Mouse (Mus musculus) hindbrain, embryonic 13.5 days (tissue): Measurements from ENCODE around the gene Ak8. TPM values are rescaled to one million over a fixed set of nuclear protein-coding genes. Genes with fewer than 3 reads are reported as not detected.

Experiments
- ATAC-seq: fragments of 200-750 bp; cut with Nextera tagmentation; 2 replicates; pipeline ENCODE4 v1.8.0; 2017; ENCODE audit warnings: moderate TSS enrichment; ENCODE audit not compliant: low FRiP score
- H3K27ac ChIP-seq: fragments of 300-500 bp; sonication (generic); 2 replicates; pipeline ENCODE4 v1.5.1; 2015; ENCODE audit warnings: inconsistent platforms, mild to moderate bottlenecking, moderate library complexity
- H3K27me3 ChIP-seq: fragments of 300-500 bp; sonication (generic); 2 replicates; pipeline ENCODE4 v1.6.1; 2015; ENCODE audit warnings: mild to moderate bottlenecking, inconsistent platforms
- H3K36me3 ChIP-seq: fragments of 300-500 bp; sonication (generic); 2 replicates; pipeline ENCODE4 v1.6.1; 2015; ENCODE audit warnings: mild to moderate bottlenecking, inconsistent platforms
- H3K4me1 ChIP-seq: fragments of 300-500 bp; sonication (generic); replicated peaks from 2 replicates; pipeline ENCODE4 v1.6.1; 2015; ENCODE audit warnings: inconsistent platforms
- H3K4me2 ChIP-seq: fragments of 300-500 bp; sonication (generic); 2 replicates; pipeline ENCODE4 v1.6.1; 2015; ENCODE audit warnings: inconsistent platforms, mild to moderate bottlenecking, moderate library complexity
- H3K4me3 ChIP-seq: fragments of 300-500 bp; sonication (generic); 2 replicates; pipeline ENCODE4 v1.5.1; 2015; ENCODE audit warnings: mild to moderate bottlenecking, inconsistent platforms
- H3K9ac ChIP-seq: fragments of 300-500 bp; sonication (generic); 2 replicates; pipeline ENCODE4 v1.6.1; 2015; ENCODE audit warnings: mild to moderate bottlenecking, inconsistent platforms
- H3K9me3 ChIP-seq: fragments of 300-500 bp; sonication (generic); 2 replicates; pipeline ENCODE4 v1.6.1; 2016; ENCODE audit warnings: inconsistent platforms
- WGBS: fragments of 180-500 bp; shearing (Covaris S2); methylation state at CpG from one replicate; pipeline ENCODE4 v1.1.7; 2015; 5-methylcytosine and 5-hydroxymethylcytosine counted together
- polyA plus RNA-seq: library from polyadenylated mRNA; unstranded; fragments of >200 nt; fragmentation: Nextera tagmentation; extraction: Ambion mirVana; gene quantifications from 2 replicates; pipeline ENCODE4 v1.2.1, GENCODE M21; 2015

Ak8 gene
- polyA plus RNA-seq, 1 experiment from 2014 or later, result 2.3 TPM

DNA sequence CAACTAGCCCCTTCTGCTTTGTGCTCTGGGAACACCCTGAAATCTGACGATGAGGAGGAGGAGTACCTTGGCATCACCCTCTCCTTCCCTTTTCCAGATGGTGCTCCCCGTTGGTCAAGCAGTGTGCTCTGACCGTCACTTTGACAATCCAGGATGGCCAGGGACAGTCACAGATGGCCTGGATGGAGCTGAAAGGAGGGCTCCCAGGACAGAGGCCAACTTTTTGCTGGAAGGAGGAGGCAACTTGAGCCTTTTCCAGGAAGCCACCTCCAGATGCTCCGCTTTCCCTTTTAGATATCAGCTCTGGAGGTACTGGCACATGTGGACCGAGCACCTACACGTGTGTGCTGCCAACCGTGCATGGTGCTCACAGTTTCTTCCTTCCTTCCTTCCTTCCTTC lies 103.4 kb downstream of the Ak8 start:
- Histone ChIP-seq H3K4me3 (no peak overlapping the region), H3K9ac (no peak overlapping the region), H3K4me2 (no peak overlapping the region), H3K27me3 (peaks cover 8% of the 10 kb centered on the region; the same call in 1 of the 2 replicates), H3K27ac (no peak overlapping the region), H3K9me3 (no peaks in the 10 kb centered on the region), H3K36me3 (no peaks in the 10 kb centered on the region), H3K4me1 (peaks cover 3% of the 10 kb centered on the region)
- 92% methylated on average over 7 of the region's 7 CpGs for WGBS
- ATAC-seq, result no peak

DNA sequence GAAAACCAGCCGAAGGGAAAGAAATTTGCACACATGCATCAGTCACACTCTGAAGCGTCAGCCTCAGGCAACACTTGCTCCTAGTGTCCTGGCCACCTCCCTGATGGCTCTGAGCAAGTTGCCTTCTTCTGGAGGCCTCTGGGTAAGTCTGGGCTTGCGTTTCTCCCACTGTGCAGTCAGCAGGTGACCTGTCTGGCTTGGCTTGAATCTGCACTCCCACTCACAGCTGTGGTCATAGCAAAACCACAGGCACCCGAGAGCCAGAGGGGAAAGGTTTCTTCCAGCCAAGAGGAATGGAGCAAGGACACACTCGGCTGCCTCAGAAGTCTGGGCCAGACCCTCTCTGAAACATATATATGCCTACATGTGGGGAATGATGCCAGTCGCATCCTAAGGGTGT lies 108.9 kb downstream of the Ak8 start:
- Histone ChIP-seq H3K9me3 (no peaks in the 10 kb centered on the region), H3K4me3 (no peak overlapping the region), H3K27me3 (peaks cover 13% of the 10 kb centered on the region; the same call in 1 of the 2 replicates), H3K9ac (no peak overlapping the region), H3K36me3 (no peaks in the 10 kb centered on the region), H3K4me1 (no peaks in the 10 kb centered on the region), H3K27ac (no peak overlapping the region), H3K4me2 (no peak overlapping the region)
- ATAC-seq, result no peak
- 74% methylated on average over 6 of the region's 6 CpGs for WGBS

DNA sequence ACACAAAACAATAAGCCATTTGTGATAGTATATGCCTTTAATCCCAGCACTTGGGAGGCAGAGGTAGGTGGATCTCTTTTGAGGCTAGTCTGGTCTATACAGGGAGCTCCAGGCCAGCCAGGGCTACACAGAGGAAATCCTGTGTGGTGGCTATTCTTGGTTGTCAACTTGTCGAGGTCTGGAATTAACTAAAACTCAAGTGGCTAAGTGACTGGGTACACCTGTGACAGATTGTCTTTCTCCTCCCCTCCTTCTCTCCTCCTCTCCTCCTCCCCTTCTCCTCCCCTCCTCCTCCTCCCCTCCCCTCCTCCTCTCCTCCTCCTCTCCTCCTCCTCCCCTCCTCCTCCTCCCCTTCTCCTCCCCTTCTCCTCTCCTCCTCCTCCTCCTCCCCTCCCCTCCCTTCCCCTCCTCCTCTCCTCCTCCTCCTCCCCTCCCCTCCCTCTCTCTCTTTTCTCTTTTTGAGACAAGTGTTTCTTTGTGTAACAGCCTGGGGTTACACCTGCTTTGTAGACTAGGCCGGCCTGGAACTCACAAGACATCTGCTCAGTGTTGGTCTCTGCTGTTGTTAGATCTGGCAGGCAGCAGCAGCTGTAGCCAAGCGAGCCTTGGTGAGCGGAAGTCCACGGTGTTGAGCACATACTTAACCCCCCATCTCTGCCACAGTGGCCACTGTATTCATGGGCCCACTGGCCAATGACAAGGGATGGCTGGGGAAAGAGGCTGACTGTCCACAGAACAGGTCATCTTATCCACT lies 110.5 kb downstream of the Ak8 start:
- H3K9ac ChIP-seq, result no peak overlapping the region
- ATAC-seq, result no peak

DNA sequence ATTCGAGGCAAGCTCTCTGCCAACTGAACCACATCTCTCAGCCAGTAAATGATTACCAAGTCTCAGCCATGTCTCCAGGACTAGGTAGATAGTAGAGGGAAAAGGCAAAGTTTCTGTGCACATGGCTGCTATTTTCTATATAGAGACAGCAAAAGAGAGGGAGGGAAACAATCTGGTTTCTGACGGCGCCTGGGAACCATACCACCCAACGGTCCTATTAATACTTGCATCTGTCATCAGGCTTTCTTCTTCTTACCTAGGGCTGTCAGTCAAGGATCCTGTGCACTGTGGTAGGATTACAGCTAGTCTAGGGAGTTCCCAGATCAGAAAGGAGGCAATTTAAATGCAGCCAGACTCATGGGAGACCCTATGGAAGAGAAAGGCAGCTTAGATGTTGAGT lies 118.9 kb downstream of the Ak8 start:
- WGBS, result 87% methylated on average over 4 of the region's 4 CpGs
- Histone ChIP-seq H3K27me3 (no peaks in the 10 kb centered on the region), H3K9me3 (no peaks in the 10 kb centered on the region), H3K27ac (no peak overlapping the region), H3K4me1 (no peaks in the 10 kb centered on the region), H3K4me3 (no peak overlapping the region), H3K9ac (no peak overlapping the region), H3K36me3 (peaks cover 16% of the 10 kb centered on the region), H3K4me2 (no peak overlapping the region)
- no peak for ATAC-seq

More for the DNA sequence above, 110.5 kb downstream of the Ak8 start:
- no peak overlapping the region for H3K4me2 ChIP-seq
- peaks cover 13% of the 10 kb centered on the region; the same call in 1 of the 2 replicates for H3K27me3 ChIP-seq
- no peak overlapping the region for H3K27ac ChIP-seq
- no peaks in the 10 kb centered on the region for H3K36me3 ChIP-seq
- 42% methylated on average over 5 of the region's 5 CpGs for WGBS
- no peaks in the 10 kb centered on the region for H3K9me3 ChIP-seq
- H3K4me3 ChIP-seq, result no peak overlapping the region
- H3K4me1 ChIP-seq, result no peaks in the 10 kb centered on the region

DNA sequence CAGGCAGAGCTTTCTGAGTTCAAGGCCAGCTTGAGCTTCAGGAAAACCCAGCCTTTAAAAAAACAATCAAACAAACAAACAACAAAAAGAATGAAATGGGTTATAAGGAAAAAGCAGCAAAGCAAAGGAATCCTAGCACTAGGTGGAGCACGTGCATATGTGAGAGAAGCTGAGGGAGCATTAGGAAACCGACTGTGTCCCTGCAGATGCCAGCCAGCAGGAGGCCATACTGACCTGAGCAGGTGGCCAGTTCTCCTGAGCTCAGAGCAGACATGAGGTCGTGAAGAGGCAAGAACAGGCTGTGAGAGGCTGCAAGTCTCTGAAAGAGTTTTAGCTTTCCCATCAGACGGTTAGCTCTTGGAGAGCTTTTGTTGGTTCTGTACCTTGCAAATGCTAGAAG lies 129.3 kb downstream of the Ak8 start:
- H3K27ac ChIP-seq, result no peak overlapping the region
- 42% methylated on average over 4 of the region's 4 CpGs for WGBS
- no peak overlapping the region for H3K4me2 ChIP-seq
- H3K4me1 ChIP-seq, result no peaks in the 10 kb centered on the region
- no peaks in the 10 kb centered on the region for H3K9me3 ChIP-seq
- H3K27me3 ChIP-seq, result no peaks in the 10 kb centered on the region
- peaks cover 93% of the 10 kb centered on the region for H3K36me3 ChIP-seq
- H3K4me3 ChIP-seq, result no peak overlapping the region
- ATAC-seq, result no peak
- no peak overlapping the region for H3K9ac ChIP-seq

DNA sequence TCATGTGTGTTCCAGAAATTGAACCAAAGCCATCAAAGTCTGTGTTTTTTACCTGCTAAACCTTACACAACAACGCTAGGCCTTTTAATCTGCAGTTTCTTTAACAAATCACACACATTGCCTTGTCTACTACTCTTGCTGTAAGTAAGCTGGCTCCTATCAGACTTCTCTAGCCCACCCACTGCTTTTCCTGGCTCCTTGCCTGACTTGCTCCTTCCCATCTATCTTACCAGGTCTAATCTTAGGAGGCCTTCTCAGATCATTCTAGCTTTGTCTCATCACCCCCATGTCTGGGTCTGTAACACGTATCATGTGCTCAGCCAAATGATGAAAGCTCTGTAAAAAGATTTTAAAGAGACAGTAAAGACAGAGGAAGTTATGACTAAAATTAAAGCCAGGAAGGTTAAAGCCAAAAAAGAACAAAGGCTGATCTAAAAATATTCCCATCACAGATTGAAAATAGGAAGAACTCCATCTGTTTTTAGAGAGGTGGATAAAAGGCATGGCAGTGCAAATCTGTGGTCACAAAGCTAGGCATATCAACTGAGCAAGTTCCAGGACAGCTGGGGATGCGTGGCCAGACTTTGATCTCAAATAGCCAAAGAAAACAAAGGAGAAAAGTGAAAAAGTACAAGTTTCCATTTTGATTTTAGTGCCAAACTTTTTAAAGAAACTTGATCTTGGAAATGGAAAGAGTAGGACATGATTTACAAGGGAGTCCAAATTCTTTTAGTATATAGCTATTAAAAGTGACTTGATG lies 136.4 kb downstream of the Ak8 start:
- no peak overlapping the region for H3K27ac ChIP-seq
- H3K9me3 ChIP-seq, result no peaks in the 10 kb centered on the region
- H3K4me1 ChIP-seq, result peaks cover 41% of the 10 kb centered on the region
- ATAC-seq, result no peak
- H3K36me3 ChIP-seq, result peaks cover 35% of the 10 kb centered on the region
- H3K9ac ChIP-seq, result no peak overlapping the region; the same call in 1 of the 2 replicates
- no peak overlapping the region for H3K4me3 ChIP-seq
- 79% methylated on average over 3 of the region's 3 CpGs for WGBS
- H3K27me3 ChIP-seq, result no peaks in the 10 kb centered on the region
- H3K4me2 ChIP-seq, result no peak overlapping the region

DNA sequence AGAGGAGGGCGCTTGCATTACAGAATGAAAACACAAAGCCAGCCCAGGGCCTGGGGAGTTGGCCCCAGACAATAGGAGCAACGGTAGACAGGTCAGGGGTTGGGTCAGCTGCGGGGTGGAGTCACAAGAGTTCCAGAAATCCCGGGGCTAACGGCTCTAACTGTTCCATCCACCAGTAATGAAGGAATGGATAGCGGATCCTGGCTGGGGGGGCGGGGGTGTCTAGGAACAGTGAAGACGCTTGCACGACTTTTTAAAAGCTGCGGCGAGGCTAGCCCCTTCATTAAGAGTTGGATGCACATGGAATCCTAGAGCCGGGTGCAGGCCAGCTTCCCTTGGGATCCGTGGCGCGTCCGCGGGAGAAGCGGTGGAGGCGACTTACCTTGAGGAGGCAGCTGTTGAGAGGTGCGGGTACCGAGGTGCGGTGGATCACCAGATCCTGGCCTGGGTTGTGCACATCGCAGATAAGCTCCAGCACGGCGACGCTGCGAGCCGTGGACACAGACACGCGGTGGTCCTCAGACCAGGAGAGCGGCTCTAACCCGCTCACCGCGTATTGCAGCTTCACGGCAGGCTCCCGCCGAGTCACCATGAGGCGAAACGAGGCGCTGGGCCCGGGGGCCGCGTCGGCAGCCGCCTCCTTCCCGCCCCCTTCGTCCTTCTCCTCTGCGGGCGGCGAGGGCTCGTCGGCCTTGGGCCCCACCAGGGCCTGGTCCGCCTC lies 139.7 kb downstream of the Ak8 start:
- peak overlapping the region; percentile 91 for H3K27ac ChIP-seq
- H3K4me2 ChIP-seq, result peak overlapping the region; percentile 100
- no peaks in the 10 kb centered on the region for H3K27me3 ChIP-seq
- peak overlapping the region; percentile 97 for H3K4me3 ChIP-seq
- H3K9me3 ChIP-seq, result no peaks in the 10 kb centered on the region
- peak overlapping the region; percentile 95 for H3K9ac ChIP-seq
- peak; percentile 69 for ATAC-seq
- peaks cover 64% of the 10 kb centered on the region for H3K4me1 ChIP-seq
- peaks cover 6% of the 10 kb centered on the region for H3K36me3 ChIP-seq
- under 1% methylated on average over 52 of the region's 53 CpGs for WGBS

DNA sequence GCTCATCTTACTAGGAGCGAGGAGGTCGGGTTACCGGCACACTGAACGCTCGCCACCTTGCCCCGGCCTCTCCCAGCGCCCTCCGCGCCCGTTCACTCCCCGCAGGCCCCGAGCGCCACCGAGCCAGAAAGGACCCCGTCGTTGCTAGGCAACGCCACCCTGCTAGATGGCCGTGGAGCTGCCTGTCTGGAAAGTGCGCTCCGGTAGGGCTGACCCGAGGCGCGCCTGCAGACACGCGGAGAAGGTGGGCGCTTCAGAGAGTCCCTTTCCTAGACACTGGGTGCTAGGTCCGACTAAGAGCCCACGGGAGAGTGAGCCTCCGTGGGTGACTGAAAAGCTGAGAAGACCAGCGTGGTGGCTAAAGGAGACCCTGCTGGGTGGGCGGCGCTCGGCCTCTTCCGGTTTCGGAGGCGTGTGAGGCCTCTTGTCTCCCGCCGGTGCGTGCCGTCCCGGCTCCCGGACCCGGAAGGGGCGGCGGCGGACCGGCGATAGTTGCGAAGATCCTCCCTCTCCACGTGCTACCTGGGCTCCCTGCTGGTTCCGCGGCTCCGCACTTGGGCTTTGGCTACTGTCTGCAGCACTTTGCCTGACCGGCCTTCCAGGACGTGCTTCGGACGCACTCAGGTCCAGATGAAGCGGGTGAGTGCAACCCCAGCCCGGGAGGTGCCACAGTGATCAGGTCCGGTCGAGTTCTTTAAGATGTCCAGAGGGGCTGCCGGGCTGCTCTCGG lies 140.4 kb downstream of the Ak8 start, which contains the start of the genes Gtf3c4 and Ddx31:
Gene Gtf3c4, minus strand, starts transcription at position 139 of the 730 bp plus-strand sequence.
Gene Ddx31, plus strand, starts transcription at position 185 of the 730 bp plus-strand sequence.
- peaks cover 6% of the 10 kb centered on the region for H3K36me3 ChIP-seq
- peak within 1 kb of the TSS; percentile 100 for H3K4me2 ChIP-seq
- no peaks in the 10 kb centered on the region for H3K27me3 ChIP-seq
- H3K27ac ChIP-seq, result peak within 1 kb of the TSS; percentile 91
- peak within 1 kb of the TSS; percentile 95 for H3K9ac ChIP-seq
- H3K9me3 ChIP-seq, result no peaks in the 10 kb centered on the region
- WGBS, result under 1% methylated on average over 63 of the region's 63 CpGs
- peak; percentile 93 for ATAC-seq
- peaks cover 64% of the 10 kb centered on the region for H3K4me1 ChIP-seq
- peak within 1 kb of the TSS; percentile 97 for H3K4me3 ChIP-seq

DNA sequence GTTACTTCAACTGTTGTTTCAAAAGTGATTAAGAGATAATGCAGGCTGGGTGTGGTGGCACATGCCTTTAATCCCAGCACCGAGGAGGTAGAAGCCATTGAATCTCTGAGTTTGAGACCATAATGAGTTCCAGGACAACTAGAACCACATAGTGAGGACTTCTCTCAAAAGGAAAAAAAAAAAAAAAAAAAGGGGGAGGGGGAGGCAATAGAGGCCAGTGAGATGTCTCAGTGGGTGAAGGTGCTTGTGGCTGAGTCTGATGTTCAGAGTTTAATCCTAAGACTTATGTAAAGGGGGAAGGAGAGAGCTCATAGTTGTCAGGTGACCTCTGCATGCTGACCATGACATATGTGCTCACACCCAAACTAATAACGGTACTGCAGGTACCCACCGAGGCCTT lies 142.1 kb downstream of the Ak8 start:
- no peaks in the 10 kb centered on the region for H3K27me3 ChIP-seq
- H3K9me3 ChIP-seq, result no peaks in the 10 kb centered on the region
- H3K4me2 ChIP-seq, result peak overlapping the region; percentile 100
- H3K4me3 ChIP-seq, result no peak overlapping the region
- peaks cover 54% of the 10 kb centered on the region for H3K4me1 ChIP-seq
- H3K36me3 ChIP-seq, result peaks cover 19% of the 10 kb centered on the region
- no peak for ATAC-seq
- H3K27ac ChIP-seq, result no peak overlapping the region
- H3K9ac ChIP-seq, result 0 out of 2 replicates have a peak overlapping the region, but pooled peaks have one; percentile 95
- WGBS, result 84% methylated on average over 3 of the region's 3 CpGs

DNA sequence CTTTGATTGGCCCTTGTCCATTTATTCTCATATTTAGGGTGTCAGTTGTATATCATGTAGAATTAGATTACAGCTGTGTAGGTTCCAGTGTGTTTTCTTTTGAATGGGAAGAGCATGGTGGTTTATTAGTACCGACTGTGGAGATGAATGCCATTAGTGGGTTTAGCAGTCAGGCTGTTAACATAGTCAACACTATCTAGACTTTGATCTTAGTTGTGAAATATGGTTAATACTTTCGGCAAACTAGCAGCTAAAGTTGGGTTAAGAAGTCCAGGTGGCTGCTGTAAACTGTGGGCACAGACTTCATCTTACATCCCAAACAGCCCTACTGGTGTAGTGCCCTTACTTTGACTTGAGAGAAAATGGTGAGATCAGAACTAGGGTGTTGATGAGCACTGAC lies 148.9 kb downstream of the Ak8 start:
- 92% methylated on average over 2 of the region's 2 CpGs for WGBS

DNA sequence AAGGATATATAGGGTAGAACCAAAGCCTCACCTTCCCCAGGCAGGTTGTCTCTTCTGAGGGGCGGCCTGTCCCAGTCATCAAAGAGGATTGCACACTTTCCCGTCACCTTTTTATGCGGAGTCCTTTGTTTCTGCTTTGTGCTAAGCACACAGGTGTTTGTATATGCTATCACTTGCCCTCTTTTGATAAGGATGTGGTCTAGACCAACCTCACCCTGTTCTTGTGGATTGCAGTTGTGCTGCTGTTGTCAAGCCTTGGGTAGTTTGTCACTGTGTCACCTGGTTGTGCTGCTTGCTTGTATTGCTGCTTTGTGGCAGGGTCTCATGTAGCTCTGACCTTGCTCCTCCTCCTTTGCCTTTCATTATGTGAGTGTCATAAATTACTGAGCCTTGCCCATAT lies 152.6 kb downstream of the Ak8 start:
- 94% methylated on average over 3 of the region's 3 CpGs for WGBS
- H3K36me3 ChIP-seq, result peaks cover 63% of the 10 kb centered on the region
- ATAC-seq, result no peak
- H3K27me3 ChIP-seq, result no peaks in the 10 kb centered on the region
- H3K4me3 ChIP-seq, result no peak overlapping the region
- no peaks in the 10 kb centered on the region for H3K9me3 ChIP-seq
- H3K9ac ChIP-seq, result no peak overlapping the region
- no peak overlapping the region for H3K27ac ChIP-seq
- no peak overlapping the region for H3K4me2 ChIP-seq
- no peaks in the 10 kb centered on the region for H3K4me1 ChIP-seq

More for the DNA sequence above, 148.9 kb downstream of the Ak8 start:
- Histone ChIP-seq H3K27ac (no peak overlapping the region), H3K36me3 (peaks cover 65% of the 10 kb centered on the region), H3K9ac (no peak overlapping the region), H3K9me3 (no peaks in the 10 kb centered on the region), H3K4me1 (peaks cover 3% of the 10 kb centered on the region; the same call in 1 of the 2 replicates), H3K27me3 (no peaks in the 10 kb centered on the region), H3K4me3 (no peak overlapping the region), H3K4me2 (no peak overlapping the region)
- ATAC-seq, result no peak
